Mouse (Mus musculus) MEL (cell line): ENCODE measurements around the gene 9530077C05Rik.

Source experiments
- BHLHE40 ChIP-seq: IDR thresholded peaks from 2 replicates; pipeline ENCODE4 v1.6.1; 2012; ENCODE audit warnings: low read depth, mild to moderate bottlenecking, inconsistent platforms, low read length, improper control_type of control experiment, borderline replicate concordance
- CTCF ChIP-seq, 3 experiments: IDR thresholded peaks in 2 of 3; conservative IDR thresholded peaks in 1 of 3; 2 replicates each; pipeline ENCODE4 v1.5.1; 2011 to 2012; ENCODE audit warnings: low read length in 3 of 3, low read depth in 2 of 3, mild to moderate bottlenecking in 2 of 3, improper control_type of control experiment in 1 of 3, inconsistent platforms in 1 of 3, mixed read lengths in 1 of 3, moderate library complexity in 1 of 3; ENCODE audit not compliant: control insufficient read depth in 1 of 3, insufficient read depth in 1 of 3, poor library complexity in 1 of 3, severe bottlenecking in 1 of 3
- ELF1 ChIP-seq: IDR thresholded peaks from 2 replicates; pipeline ENCODE4 v1.6.1; 2014; ENCODE audit warnings: low read depth, mild to moderate bottlenecking, inconsistent platforms, low read length, improper control_type of control experiment, moderate library complexity
- EP300 ChIP-seq, 2 experiments: IDR thresholded peaks; 2 replicates each; pipeline ENCODE4 v1.6.1; 2011; ENCODE audit warnings: improper control_type of control experiment in 2 of 2, low read length in 2 of 2, low read depth in 1 of 2, mild to moderate bottlenecking in 1 of 2
- POLR2A ChIP-seq, 2 experiments: IDR thresholded peaks; 2 replicates each; pipeline ENCODE4 v1.6.1; 2011 to 2012; ENCODE audit warnings: low read length in 2 of 2, mild to moderate bottlenecking in 2 of 2, control low read depth in 1 of 2, improper control_type of control experiment in 1 of 2, low read depth in 1 of 2, moderate library complexity in 1 of 2; ENCODE audit not compliant: control insufficient read depth in 1 of 2, insufficient read depth in 1 of 2, poor library complexity in 1 of 2
- TCF12 ChIP-seq: IDR thresholded peaks from 2 replicates; pipeline ENCODE4 v1.6.1; 2014; ENCODE audit warnings: low read depth, mild to moderate bottlenecking, inconsistent platforms, low read length, improper control_type of control experiment, moderate library complexity
- ZNF384 ChIP-seq: IDR thresholded peaks from 2 replicates; pipeline ENCODE4 v1.6.1; 2012; ENCODE audit warnings: low read depth, mild to moderate bottlenecking, inconsistent platforms, low read length, improper control_type of control experiment

- no peak for TF ChIP-seq ELF1
- no peak for TF ChIP-seq ZNF384
- TF ChIP-seq EP300 (IDR thresholded peaks at IDR 0.05; ENCODE audit: low read depth in 1 of 2, low read length in 2 of 2), result no peak
- TF ChIP-seq BHLHE40, result no peak
- TF ChIP-seq TCF12, result no peak
- TF ChIP-seq CTCF (IDR thresholded peaks at IDR 0.05 in 2 of 3, conservative IDR thresholded peaks at IDR 0.05 in 1 of 3; ENCODE audit: control insufficient read depth in 1 of 3, insufficient read depth in 1 of 3, low read depth in 2 of 3, low read length in 3 of 3, poor library complexity in 1 of 3, severe bottlenecking in 1 of 3), result peak; percentile 60 to 86 (median 71)
- peak in 1 of 2 experiments; percentile 40; a peak in 1 of 4 replicates for TF ChIP-seq POLR2A (IDR thresholded peaks at IDR 0.05; ENCODE audit: control insufficient read depth in 1 of 2, insufficient read depth in 1 of 2, low read depth in 1 of 2, low read length in 2 of 2, poor library complexity in 1 of 2)
Measured at GRCm38 (mm10) chr9:22372760-22373159, 38.6 kb upstream of the 9530077C05Rik start.
